Mouse (Mus musculus) heart, postnatal 0 days (tissue): ENCODE results near the gene Pam16. TPM values are rescaled to one million over a fixed set of nuclear protein-coding genes. Genes with fewer than 3 reads are reported as not detected.

Source experiments
- ATAC-seq: fragments of 200-750 bp; cut with Nextera tagmentation; 2 replicates; pipeline ENCODE4 v1.8.0; 2017; ENCODE audit warnings: low read depth, moderate number of reproducible peaks, moderate library complexity; ENCODE audit not compliant: insufficient read depth
- DNase-seq: peaks from one replicate; pipeline ENCODE4 v3.0.0-alpha.2; 2016; ENCODE audit warnings: low spot score
- H3K27ac ChIP-seq: fragments of 300-500 bp; sonication (generic); 2 replicates; pipeline ENCODE4 v1.5.1; 2014; ENCODE audit warnings: low read depth, mild to moderate bottlenecking
- H3K27me3 ChIP-seq: fragments of 300-500 bp; sonication (generic); 2 replicates; pipeline ENCODE4 v1.6.1; 2014; ENCODE audit warnings: low read length, mixed read lengths; ENCODE audit not compliant: control insufficient read depth, insufficient read depth
- H3K36me3 ChIP-seq: fragments of 300-500 bp; sonication (generic); replicated peaks from 2 replicates; pipeline ENCODE4 v1.6.1; 2014; ENCODE audit warnings: low read length, mixed read lengths; ENCODE audit not compliant: control insufficient read depth, insufficient read depth
- H3K4me1 ChIP-seq: fragments of 300-500 bp; sonication (generic); 2 replicates; pipeline ENCODE4 v1.6.1; 2014; ENCODE audit warnings: antibody characterized with exemption; ENCODE audit not compliant: control insufficient read depth, insufficient read depth
- H3K4me2 ChIP-seq: fragments of 300-500 bp; sonication (generic); 2 replicates; pipeline ENCODE4 v1.6.1; 2014; ENCODE audit warnings: low read depth, mild to moderate bottlenecking, low read length, moderate library complexity
- H3K4me3 ChIP-seq: fragments of 300-500 bp; sonication (generic); 2 replicates; pipeline ENCODE4 v1.5.1; 2014; ENCODE audit warnings: low read depth, low read length
- H3K9ac ChIP-seq: fragments of 300-500 bp; sonication (generic); replicated peaks from 2 replicates; pipeline ENCODE4 v1.6.1; 2014; ENCODE audit warnings: low read depth, low read length, mixed read lengths
- H3K9me3 ChIP-seq: fragments of 300-500 bp; sonication (generic); replicated peaks from 2 replicates; pipeline ENCODE4 v1.6.1; 2016; ENCODE audit warnings: low read length; ENCODE audit not compliant: control insufficient read depth
- CTCF ChIP-seq: IDR thresholded peaks from 2 replicates; pipeline ENCODE4 v1.5.1; 2016; ENCODE audit warnings: antibody characterized with exemption, control low read depth, low read depth
- EP300 ChIP-seq: IDR thresholded peaks from 2 replicates; pipeline ENCODE4 v1.6.1; 2016; ENCODE audit warnings: antibody characterized with exemption, low read depth
- WGBS: fragments of 180-500 bp; shearing (Covaris S2); extraction: QIAGEN DNeasy Blood & Tissue Kit; methylation state at CpG from one replicate; pipeline ENCODE4 v1.1.7; 2014; 5-methylcytosine and 5-hydroxymethylcytosine counted together
- polyA plus RNA-seq: library from polyadenylated mRNA; unstranded; fragments of >200 nt; fragmentation: Nextera tagmentation; extraction: Ambion mirVana; gene quantifications from 2 replicates; pipeline ENCODE4 v1.2.1, GENCODE M21; 2015
- total RNA-seq: library from RNA; depleted of rRNA; stranded (reverse); fragments of >200 nt; gene quantifications from 2 replicates; pipeline ENCODE4 v1.2.3, GENCODE M21; 2014; ENCODE audit warnings: low replicate concordance

The Pam16 gene
- total and polyA plus RNA-seq, 2 experiments from 2014 or later = 74.9 to 172 TPM

DNA sequence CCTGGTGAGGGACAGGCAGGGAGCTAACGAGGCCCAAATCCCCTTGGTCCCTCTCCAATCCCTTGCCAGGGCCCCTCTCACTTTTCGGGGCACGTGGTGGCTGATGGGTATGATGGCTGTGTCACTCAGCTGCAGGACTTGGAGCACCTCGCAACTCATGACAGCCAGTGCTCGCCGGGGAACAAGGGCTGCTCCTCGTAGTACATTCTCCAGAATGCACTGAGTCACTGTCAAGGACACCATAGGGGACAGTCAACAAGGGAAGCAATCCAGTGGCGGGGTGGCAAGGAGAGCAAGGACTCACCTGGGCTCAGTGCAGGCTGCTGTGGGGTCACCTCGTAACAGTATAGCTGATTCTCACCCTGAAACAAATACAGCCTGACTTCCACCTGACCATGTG is 9.9 kb upstream of the Pam16 start:
- peaks cover 16% of the 10 kb centered on the region for H3K4me1 ChIP-seq
- no peak overlapping the region for H3K4me2 ChIP-seq
- TF ChIP-seq EP300 (no peak), CTCF (no peak)
- 51% methylated on average over 9 of the region's 9 CpGs for WGBS
- ATAC-seq (no peak), DNase-seq (no peak)
- no peak overlapping the region for H3K4me3 ChIP-seq
- H3K27me3 ChIP-seq = no peaks in the 10 kb centered on the region
- no peak overlapping the region for H3K27ac ChIP-seq
- no peaks in the 10 kb centered on the region for H3K9me3 ChIP-seq
- H3K36me3 ChIP-seq = peaks cover 15% of the 10 kb centered on the region; the same call in 1 of the 2 replicates
- H3K9ac ChIP-seq = no peak overlapping the region

- 94% methylated on average over 3 of the region's 3 CpGs for WGBS
- H3K4me3 ChIP-seq = no peak overlapping the region
- H3K4me1 ChIP-seq = peaks cover 16% of the 10 kb centered on the region
- no peaks in the 10 kb centered on the region for H3K9me3 ChIP-seq
- DNase-seq (no peak), ATAC-seq (no peak)
- TF ChIP-seq EP300 = no peak
- TF ChIP-seq CTCF = no peak
- H3K27ac ChIP-seq = no peak overlapping the region
- H3K4me2 ChIP-seq = no peak overlapping the region
- no peaks in the 10 kb centered on the region for H3K27me3 ChIP-seq
- H3K9ac ChIP-seq = no peak overlapping the region
- H3K36me3 ChIP-seq = peaks cover 19% of the 10 kb centered on the region; the same call in 1 of the 2 replicates
Measured at GRCm38 (mm10) chr16:4633661-4634060, 8.9 kb upstream of the Pam16 start.

DNA sequence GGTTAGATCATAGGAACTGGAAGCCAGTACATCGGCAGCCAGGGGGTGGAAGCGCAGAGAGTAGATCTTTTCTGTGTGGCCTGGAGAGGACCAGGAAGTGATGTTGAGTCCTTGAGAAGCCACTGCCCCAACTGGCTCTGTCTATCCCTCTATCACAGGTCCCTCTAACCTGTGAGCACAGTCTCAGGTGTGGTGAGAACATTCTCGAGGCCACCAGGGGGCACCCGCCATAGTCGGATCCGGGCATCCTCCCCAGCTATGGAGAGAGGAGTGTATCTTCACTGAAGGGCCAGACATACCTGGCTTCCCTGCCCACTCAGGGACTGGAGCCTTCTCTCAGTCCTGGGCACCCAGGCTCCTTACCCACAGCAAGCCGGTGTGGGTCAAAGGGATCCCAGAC is 7.3 kb upstream of the Pam16 start:
- no peak for DNase-seq
- ATAC-seq = peak; percentile 21; the same call in 1 of the 2 replicates

DNA sequence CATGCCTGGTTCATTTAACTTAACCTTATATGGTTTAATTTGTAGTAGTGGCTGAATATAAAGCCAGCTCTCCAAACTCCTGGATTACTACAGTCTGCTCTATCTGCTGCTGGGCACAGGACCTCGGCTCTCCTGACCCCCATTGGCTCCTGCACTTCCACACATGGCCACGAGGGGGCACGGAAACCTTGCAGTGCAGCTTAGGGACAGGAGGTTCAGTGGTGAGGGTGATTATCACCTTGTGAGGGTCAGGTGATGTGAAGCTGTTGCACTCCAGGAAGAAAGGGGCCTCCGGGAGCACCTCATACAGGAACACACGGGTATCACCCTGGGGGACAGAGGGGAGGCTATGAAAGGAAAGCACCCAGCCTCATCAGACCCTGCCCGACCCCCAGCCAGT is 5.2 kb upstream of the Pam16 start:
- WGBS = 18% methylated on average over 6 of the region's 6 CpGs
- peaks cover 21% of the 10 kb centered on the region for H3K36me3 ChIP-seq
- DNase-seq (peak; percentile 68), ATAC-seq (peak; percentile 67)
- H3K27ac ChIP-seq = no peak overlapping the region
- no peak for TF ChIP-seq EP300
- peak; percentile 99 for TF ChIP-seq CTCF
- H3K4me1 ChIP-seq = peaks cover 4% of the 10 kb centered on the region; the same call in 1 of the 2 replicates
- H3K9ac ChIP-seq = no peak overlapping the region
- H3K9me3 ChIP-seq = no peaks in the 10 kb centered on the region
- no peak overlapping the region for H3K4me3 ChIP-seq
- H3K27me3 ChIP-seq = no peaks in the 10 kb centered on the region
- H3K4me2 ChIP-seq = no peak overlapping the region

More for the DNA sequence above, 7.3 kb upstream of the Pam16 start:
- H3K27me3 ChIP-seq = no peaks in the 10 kb centered on the region
- peaks cover 21% of the 10 kb centered on the region; the same call in 1 of the 2 replicates for H3K36me3 ChIP-seq
- no peaks in the 10 kb centered on the region for H3K9me3 ChIP-seq
- no peak overlapping the region for H3K4me2 ChIP-seq
- H3K4me3 ChIP-seq = no peak overlapping the region
- H3K4me1 ChIP-seq = peaks cover 16% of the 10 kb centered on the region
- WGBS = 44% methylated on average over 7 of the region's 7 CpGs
- H3K9ac ChIP-seq = no peak overlapping the region
- TF ChIP-seq CTCF (peak; percentile 46), EP300 (no peak)
- H3K27ac ChIP-seq = no peak overlapping the region

GRCm38 (mm10) chr16:4628898-4629419 is 4.2 kb upstream of the Pam16 start:
- H3K36me3 ChIP-seq = peaks cover 16% of the 10 kb centered on the region
- 87% methylated on average over 9 of the region's 9 CpGs for WGBS

DNA sequence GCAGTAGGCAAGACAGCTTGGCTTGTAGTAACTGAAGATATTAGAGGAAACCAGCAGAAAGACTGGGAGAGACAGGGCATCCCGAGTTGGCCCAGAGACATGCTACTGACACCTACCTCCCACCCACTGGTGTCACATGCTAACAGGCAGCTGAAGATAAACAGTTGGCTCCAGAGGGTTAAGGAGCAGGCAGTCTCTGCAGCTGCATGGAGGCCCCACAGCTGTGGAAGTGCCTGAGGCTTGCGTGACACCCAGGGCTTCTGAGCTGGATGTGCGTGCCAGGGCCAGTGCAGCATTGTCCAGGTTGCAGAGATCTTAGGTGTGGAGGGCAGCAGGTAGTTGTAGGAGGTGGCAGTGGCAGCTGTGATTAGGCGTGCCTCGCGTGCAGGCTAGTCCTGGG is 2.3 kb upstream of the Pam16 start:
- WGBS = 56% methylated on average over 6 of the region's 6 CpGs
- Histone ChIP-seq H3K9me3 (no peaks in the 10 kb centered on the region), H3K4me3 (no peak overlapping the region), H3K27ac (no peak overlapping the region), H3K4me2 (no peak overlapping the region), H3K9ac (no peak overlapping the region), H3K4me1 (peaks cover 8% of the 10 kb centered on the region), H3K36me3 (peaks cover 10% of the 10 kb centered on the region), H3K27me3 (no peaks in the 10 kb centered on the region)
- TF ChIP-seq EP300 = no peak
- no peak for TF ChIP-seq CTCF
- ATAC-seq (no peak), DNase-seq (no peak)

More at GRCm38 (mm10) chr16:4628898-4629419, 4.2 kb upstream of the Pam16 start:
- ATAC-seq (no peak), DNase-seq (no peak)
- Histone ChIP-seq H3K9ac (no peak overlapping the region), H3K4me2 (no peak overlapping the region), H3K27me3 (no peaks in the 10 kb centered on the region), H3K9me3 (no peaks in the 10 kb centered on the region), H3K4me1 (peaks cover 2% of the 10 kb centered on the region), H3K27ac (no peak overlapping the region), H3K4me3 (no peak overlapping the region)
- TF ChIP-seq EP300 (no peak), CTCF (no peak)
